Mouse (Mus musculus) thymus, adult 2 months (tissue): ENCODE measurements around the gene Spocd1. TPM values are rescaled to one million over a fixed set of nuclear protein-coding genes. Genes with fewer than 3 reads are reported as not detected.
"Not testable (repeated sequence)": the region's sequence is repeated elsewhere in the genome, so short reads cannot be mapped to it uniquely, and the experiment has no call there.

Source experiments
- DNase-seq: peaks from one replicate; pipeline ENCODE4 v3.0.0; 2021
- H3K27ac ChIP-seq: fragments of 200-500 bp; 2 replicates; pipeline ENCODE4 v1.5.1; 2012; ENCODE audit warnings: low read length, control low read depth; ENCODE audit not compliant: control insufficient read depth, insufficient read depth
- H3K27me3 ChIP-seq: fragments of 200-500 bp; 2 replicates; pipeline ENCODE4 v1.6.1; 2012; ENCODE audit warnings: mild to moderate bottlenecking, low read length, moderate library complexity, mixed read lengths; ENCODE audit not compliant: control insufficient read depth, insufficient read depth
- H3K36me3 ChIP-seq: fragments of 200-500 bp; 2 replicates; pipeline ENCODE4 v1.6.1; 2012; ENCODE audit warnings: mild to moderate bottlenecking, low read length, moderate library complexity; ENCODE audit not compliant: control insufficient read depth, insufficient read depth
- H3K4me1 ChIP-seq: fragments of 200-500 bp; replicated peaks from 2 replicates; pipeline ENCODE4 v1.6.1; 2012; ENCODE audit warnings: low read length; ENCODE audit not compliant: control insufficient read depth, insufficient read depth
- H3K4me3 ChIP-seq: fragments of 200-500 bp; 2 replicates; pipeline ENCODE4 v1.5.1; 2012; ENCODE audit warnings: mild to moderate bottlenecking, low read length, control low read depth, moderate library complexity; ENCODE audit not compliant: control insufficient read depth, insufficient read depth
- CTCF ChIP-seq: fragments of 200-500 bp; IDR thresholded peaks from 2 replicates; pipeline ENCODE4 v1.5.1; 2012; ENCODE audit warnings: mild to moderate bottlenecking, control low read depth, low read length, moderate library complexity, borderline replicate concordance; ENCODE audit not compliant: control insufficient read depth, poor library complexity, insufficient read depth; ENCODE audit errors: extremely low read depth
- POLR2A ChIP-seq: fragments of 200-500 bp; IDR thresholded peaks from 2 replicates; pipeline ENCODE4 v1.6.1; 2012; ENCODE audit warnings: mild to moderate bottlenecking, low read length, control low read depth, moderate library complexity; ENCODE audit not compliant: control insufficient read depth, poor library complexity, insufficient read depth; ENCODE audit errors: extremely low read depth
- WGBS: fragments of 180-500 bp; shearing (Covaris S2); methylation state at CpG from one replicate; pipeline ENCODE4 v1.1.7; 2018; 5-methylcytosine and 5-hydroxymethylcytosine counted together
- polyA plus RNA-seq: library from polyadenylated mRNA; depleted of rRNA; stranded (reverse); fragments of >200 nt; gene quantifications from 2 replicates; pipeline ENCODE4 v1.2.3, GENCODE M21; 2012

The Spocd1 gene
- polyA plus RNA-seq, 1 experiment, result 0.11 TPM

- Histone ChIP-seq H3K27ac (no peak overlapping the region), H3K27me3 (no peaks in the 10 kb centered on the region), H3K4me3 (no peak overlapping the region), H3K36me3 (no peaks in the 10 kb centered on the region), H3K4me1 (no peaks in the 10 kb centered on the region)
- no peak for DNase-seq
- TF ChIP-seq CTCF, result no peak
- TF ChIP-seq POLR2A, result no peak
- 94% methylated on average over 7 of the region's 7 CpGs for WGBS
Measured at GRCm38 (mm10) chr4:129890094-129890493, 39.0 kb upstream of the Spocd1 start.

- Histone ChIP-seq H3K27me3 (no peaks in the 10 kb centered on the region), H3K36me3 (no peaks in the 10 kb centered on the region), H3K27ac (no peak overlapping the region), H3K4me1 (no peaks in the 10 kb centered on the region), H3K4me3 (no peak overlapping the region)
- TF ChIP-seq CTCF (no peak), POLR2A (no peak)
- DNase-seq, result no peak
- WGBS, result 96% methylated on average over 3 of the region's 3 CpGs
Measured at GRCm38 (mm10) chr4:129894861-129895260, 34.2 kb upstream of the Spocd1 start.

- not testable (repeated sequence) for DNase-seq, H3K36me3 ChIP-seq, H3K4me1 ChIP-seq, H3K27me3 ChIP-seq, H3K4me3 ChIP-seq, H3K27ac ChIP-seq
- 98% methylated on average over 18 of the region's 18 CpGs for WGBS
Measured at GRCm38 (mm10) chr4:129898815-129899214, 30.2 kb upstream of the Spocd1 start.

GRCm38 (mm10) chr4:129902394-129902793 lies 26.7 kb upstream of the Spocd1 start:
- DNase-seq, result no peak
- Histone ChIP-seq H3K27ac (no peak overlapping the region), H3K27me3 (no peaks in the 10 kb centered on the region), H3K4me1 (0 out of 2 replicates have a peak, but pooled peaks cover 2% of the 10 kb centered on the region), H3K4me3 (no peak overlapping the region), H3K36me3 (no peaks in the 10 kb centered on the region)
- TF ChIP-seq CTCF (no peak), POLR2A (no peak)
- 96% methylated on average over 4 of the region's 4 CpGs for WGBS

GRCm38 (mm10) chr4:129903577-129903976 lies 25.5 kb upstream of the Spocd1 start:
- TF ChIP-seq CTCF (no peak), POLR2A (no peak)
- 82% methylated on average over 3 of the region's 3 CpGs for WGBS

GRCm38 (mm10) chr4:129905032-129905431 lies 24.0 kb upstream of the Spocd1 start:
- 88% methylated on average over 3 of the region's 3 CpGs for WGBS
- H3K27me3 ChIP-seq, result no peaks in the 10 kb centered on the region
- DNase-seq, result no peak
- no peaks in the 10 kb centered on the region for H3K36me3 ChIP-seq
- TF ChIP-seq POLR2A (no peak), CTCF (no peak)
- H3K4me3 ChIP-seq, result no peak overlapping the region
- peaks cover 9% of the 10 kb centered on the region for H3K4me1 ChIP-seq
- H3K27ac ChIP-seq, result no peak overlapping the region

More at GRCm38 (mm10) chr4:129903577-129903976, 25.5 kb upstream of the Spocd1 start:
- no peaks in the 10 kb centered on the region for H3K27me3 ChIP-seq
- H3K4me1 ChIP-seq, result 0 out of 2 replicates have a peak, but pooled peaks cover 2% of the 10 kb centered on the region
- no peak overlapping the region for H3K4me3 ChIP-seq
- no peak for DNase-seq
- no peaks in the 10 kb centered on the region for H3K36me3 ChIP-seq
- no peak overlapping the region for H3K27ac ChIP-seq

- TF ChIP-seq POLR2A (no peak), CTCF (no peak)
- peaks cover 9% of the 10 kb centered on the region for H3K4me1 ChIP-seq
- H3K4me3 ChIP-seq, result no peak overlapping the region
- H3K27ac ChIP-seq, result no peak overlapping the region
- H3K36me3 ChIP-seq, result no peaks in the 10 kb centered on the region
- WGBS, result 86% methylated on average over 13 of the region's 13 CpGs
- no peaks in the 10 kb centered on the region for H3K27me3 ChIP-seq
- DNase-seq, result no peak
Measured at GRCm38 (mm10) chr4:129906016-129906415, 23.0 kb upstream of the Spocd1 start.
